Mouse (Mus musculus) embryo, embryonic 9.5 days (tissue): Measurements from ENCODE around the gene Cpne4.

Experiments used
- DNase-seq: peaks from one replicate; pipeline ENCODE4 v3.0.0-alpha.2; 2017; ENCODE audit errors: extremely low spot score

Gene Cpne4

GRCm38 (mm10) chr9:105046014-105046413 is 498.9 kb downstream of the Cpne4 start:
- DNase-seq = no peak

DNA sequence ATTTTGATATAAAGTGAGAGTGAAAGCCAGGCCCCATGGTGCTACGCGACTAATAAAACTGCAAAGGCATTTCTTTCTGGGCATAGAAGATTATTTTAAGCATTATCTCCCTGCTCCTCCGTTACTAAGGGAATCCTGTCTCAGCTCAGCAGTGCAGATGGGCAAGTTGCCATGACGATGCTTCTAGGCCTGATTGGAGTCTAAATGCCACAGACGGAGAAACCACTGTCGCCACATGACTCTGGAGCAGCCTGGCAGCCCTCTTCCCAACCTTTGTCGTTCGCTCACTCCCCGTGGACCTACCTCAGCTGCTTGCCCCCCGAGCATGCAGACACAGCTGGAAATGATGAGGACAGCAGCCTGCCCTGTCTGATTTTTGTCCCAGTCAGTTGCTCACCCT is 501.3 kb downstream of the Cpne4 start:
- DNase-seq = no peak

- DNase-seq = no peak
Observed at GRCm38 (mm10) chr9:105049636-105050035, 502.6 kb downstream of the Cpne4 start.

DNA sequence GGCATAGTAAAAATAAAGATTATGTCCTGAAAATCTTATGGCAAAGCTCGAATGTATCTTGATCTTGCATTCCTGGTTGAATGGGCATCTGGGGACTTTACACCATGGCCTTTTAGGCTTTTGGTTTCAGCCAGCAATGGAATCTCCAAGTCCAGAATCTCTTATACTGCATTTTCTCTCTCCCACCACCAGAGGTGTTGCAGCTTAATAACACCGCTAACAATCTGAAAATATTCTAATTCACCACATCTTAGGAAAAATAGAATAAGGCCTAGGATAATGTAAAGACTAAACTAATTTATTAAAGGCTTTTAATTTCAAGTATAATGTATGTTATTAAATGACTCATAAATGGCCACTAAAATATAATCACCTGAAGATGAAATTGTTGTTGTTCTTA is 503.2 kb downstream of the Cpne4 start:
- no peak for DNase-seq

DNA sequence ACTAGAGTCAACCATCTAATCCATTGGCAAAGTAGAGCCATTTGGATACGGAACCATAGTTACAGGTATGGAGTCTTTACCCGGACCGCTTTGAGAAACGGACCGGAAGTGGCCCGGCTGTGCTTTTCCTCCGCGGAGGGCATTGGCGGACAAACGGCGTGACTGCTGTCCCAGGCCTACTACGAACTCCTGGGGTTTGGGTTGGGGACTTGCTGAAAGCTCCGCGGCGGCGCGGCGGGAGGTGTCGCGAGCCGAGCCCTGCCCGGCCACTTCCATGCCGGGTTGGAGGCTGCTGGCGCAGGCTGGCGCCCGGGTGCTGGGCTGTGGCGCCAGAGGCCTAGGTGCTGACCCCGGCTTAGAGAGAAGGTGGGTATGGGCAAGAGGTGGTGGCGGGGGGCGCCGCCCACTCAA is 506.1 kb downstream of the Cpne4 start, which contains the start of gene Mrpl3:
Gene Mrpl3 (plus strand): TSS at position 93 of the 411 bp plus-strand sequence.
- peak; percentile 88 for DNase-seq

DNA sequence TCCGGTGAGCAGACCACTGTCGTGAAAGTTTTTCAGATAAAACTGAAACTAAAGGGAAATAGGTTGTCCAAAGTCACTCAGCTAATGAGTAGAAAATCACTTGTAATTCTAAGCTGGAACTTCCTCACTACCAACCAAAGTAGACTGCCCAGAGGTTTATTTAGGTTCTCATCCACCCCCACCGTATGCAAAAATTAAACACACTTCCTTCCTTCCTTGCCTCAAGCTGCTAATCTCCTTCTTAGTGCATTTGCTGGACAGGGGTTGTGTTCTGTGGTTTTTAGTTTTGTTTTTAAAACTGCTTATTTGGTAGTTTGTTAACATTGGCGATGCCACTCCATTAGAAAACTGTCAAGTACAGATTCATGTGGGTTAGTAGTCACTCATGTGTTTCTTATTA is 506.7 kb downstream of the Cpne4 start:
- no peak for DNase-seq

DNA sequence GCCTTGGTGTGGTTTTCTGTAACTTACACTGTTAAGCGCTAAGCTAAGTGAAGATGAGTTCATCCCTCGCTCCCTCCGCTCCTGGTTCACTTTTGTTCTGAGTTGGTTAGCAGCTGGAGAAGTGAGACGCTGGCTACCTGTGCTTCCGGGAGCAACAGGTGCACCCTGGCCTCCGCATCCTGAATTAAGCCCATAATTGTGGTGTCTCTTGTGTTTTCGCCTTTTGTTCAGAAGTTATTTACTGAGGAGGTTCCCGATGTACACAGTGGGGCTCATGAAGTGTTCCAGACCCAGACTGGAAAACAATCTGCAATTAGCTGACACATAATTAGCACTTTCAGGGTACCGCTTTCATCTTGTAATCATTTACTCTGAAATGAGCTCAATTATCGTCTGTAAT is 522.0 kb downstream of the Cpne4 start:
- DNase-seq = no peak

GRCm38 (mm10) chr9:105072991-105073748 is 526.1 kb downstream of the Cpne4 start:
- DNase-seq = no peak

- DNase-seq = no peak
Observed at GRCm38 (mm10) chr9:105074851-105075250, 527.8 kb downstream of the Cpne4 start.

DNA sequence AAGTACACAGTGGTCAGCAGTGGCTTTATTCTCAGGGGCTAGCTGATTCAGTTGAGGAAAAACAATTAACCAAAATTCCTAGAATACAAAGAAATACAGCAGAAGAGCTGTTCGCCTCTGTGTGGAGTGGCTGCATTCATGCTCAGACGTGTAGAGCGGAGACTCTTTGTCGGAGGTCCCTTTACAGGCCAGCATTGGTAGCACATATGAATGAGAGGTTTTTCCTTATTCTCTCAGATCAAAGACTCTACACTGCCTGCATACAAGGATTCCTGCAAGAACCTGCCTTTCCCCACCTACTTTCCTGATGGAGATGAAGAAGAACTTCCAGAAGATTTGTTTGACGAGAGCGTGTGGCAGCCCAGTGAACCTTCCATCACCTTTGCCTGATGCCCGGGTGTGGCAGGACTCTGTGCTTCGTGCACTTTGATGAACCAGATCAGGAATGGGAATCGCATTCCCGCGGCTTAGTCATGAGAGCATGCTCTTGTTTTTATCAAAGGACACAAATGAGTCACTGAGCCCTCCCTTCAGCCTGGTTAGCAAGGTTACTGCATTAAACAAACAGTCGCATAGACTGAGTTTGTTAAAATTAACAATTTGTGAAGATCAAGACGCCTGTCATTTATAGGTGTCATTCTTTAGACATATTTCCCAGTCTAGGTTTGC is 529.8 kb downstream of the Cpne4 start:
- no peak for DNase-seq

DNA sequence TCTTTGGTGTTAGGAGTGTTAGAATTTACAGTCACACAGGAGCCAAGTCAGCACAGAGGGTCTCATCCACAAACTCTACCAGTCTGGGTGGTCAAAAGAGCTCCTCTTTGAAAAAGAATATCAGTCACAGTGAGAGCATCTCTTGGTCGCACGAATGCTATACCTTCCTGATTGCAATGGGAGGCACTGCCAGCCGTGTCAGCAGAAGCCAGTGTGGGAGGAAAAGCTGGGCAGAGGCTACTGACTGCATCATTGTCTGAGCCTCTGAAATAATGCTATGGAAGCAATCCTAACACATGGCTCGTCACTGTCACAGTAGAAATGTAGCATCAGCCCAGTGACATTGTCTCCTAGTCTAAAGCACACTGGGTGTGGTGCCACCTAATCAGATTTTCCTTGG is 531.4 kb downstream of the Cpne4 start:
- no peak for DNase-seq

- DNase-seq = no peak
Observed at GRCm38 (mm10) chr9:105080246-105080645, 533.2 kb downstream of the Cpne4 start.
